Mouse (Mus musculus) forebrain, postnatal 0 days (tissue): ENCODE data around the gene Sstr2. TPM values are rescaled to one million over a fixed set of nuclear protein-coding genes. Genes with fewer than 3 reads are reported as not detected.

Experiments used
- ATAC-seq: fragments of 200-750 bp; cut with Nextera tagmentation; 2 replicates; pipeline ENCODE4 v1.8.0; 2017; ENCODE audit warnings: mild to moderate bottlenecking, moderate library complexity
- DNase-seq: peaks from one replicate; pipeline ENCODE4 v3.0.0-alpha.2; 2015
- H3K27ac ChIP-seq: fragments of 300-500 bp; sonication (generic); 2 replicates; pipeline ENCODE4 v1.5.1; 2014; ENCODE audit warnings: low read depth, mild to moderate bottlenecking, antibody characterized with exemption, low read length, moderate library complexity, mixed read lengths
- H3K27me3 ChIP-seq: fragments of 300-500 bp; sonication (generic); 2 replicates; pipeline ENCODE4 v1.6.1; 2014; ENCODE audit warnings: mild to moderate bottlenecking, low read length, mixed read lengths; ENCODE audit not compliant: insufficient read depth
- H3K36me3 ChIP-seq: fragments of 300-500 bp; sonication (generic); 2 replicates; pipeline ENCODE4 v1.6.1; 2014; ENCODE audit warnings: mild to moderate bottlenecking, moderate library complexity; ENCODE audit not compliant: insufficient read depth
- H3K4me1 ChIP-seq: fragments of 300-500 bp; sonication (generic); 2 replicates; pipeline ENCODE4 v1.6.1; 2014; ENCODE audit warnings: antibody characterized with exemption; ENCODE audit not compliant: insufficient read depth
- H3K4me2 ChIP-seq: fragments of 300-500 bp; sonication (generic); 2 replicates; pipeline ENCODE4 v1.6.1; 2014; ENCODE audit warnings: low read depth, mild to moderate bottlenecking, moderate library complexity
- H3K4me3 ChIP-seq: fragments of 300-500 bp; sonication (generic); 2 replicates; pipeline ENCODE4 v1.5.1; 2014; ENCODE audit warnings: low read depth, low read length, mixed read lengths
- H3K9ac ChIP-seq: fragments of 300-500 bp; sonication (generic); 2 replicates; pipeline ENCODE4 v1.6.1; 2014; ENCODE audit warnings: mild to moderate bottlenecking
- H3K9me3 ChIP-seq: fragments of 300-500 bp; sonication (generic); 2 replicates; pipeline ENCODE4 v1.6.1; 2016; ENCODE audit warnings: low read length
- CTCF ChIP-seq: sonication (generic); IDR thresholded peaks from 2 replicates; pipeline ENCODE4 v1.5.1; 2016; ENCODE audit warnings: antibody characterized with exemption, control low read depth, low read depth
- WGBS: fragments of 180-500 bp; shearing (Covaris S2); extraction: QIAGEN DNeasy Blood & Tissue Kit; methylation state at CpG from one replicate; pipeline ENCODE4 v1.1.7; 2014; 5-methylcytosine and 5-hydroxymethylcytosine counted together
- polyA plus RNA-seq: library from polyadenylated mRNA; unstranded; fragments of >200 nt; fragmentation: Nextera tagmentation; extraction: Ambion mirVana; gene quantifications from 2 replicates; pipeline ENCODE4 v1.2.1, GENCODE M21; 2015
- total RNA-seq: library from RNA; depleted of rRNA; stranded (reverse); fragments of >200 nt; gene quantifications from 2 replicates; pipeline ENCODE4 v1.2.3, GENCODE M21; 2014

The Sstr2 gene
- total and polyA plus RNA-seq, 2 experiments from 2014 or later = 27.1 to 32.2 TPM

DNA sequence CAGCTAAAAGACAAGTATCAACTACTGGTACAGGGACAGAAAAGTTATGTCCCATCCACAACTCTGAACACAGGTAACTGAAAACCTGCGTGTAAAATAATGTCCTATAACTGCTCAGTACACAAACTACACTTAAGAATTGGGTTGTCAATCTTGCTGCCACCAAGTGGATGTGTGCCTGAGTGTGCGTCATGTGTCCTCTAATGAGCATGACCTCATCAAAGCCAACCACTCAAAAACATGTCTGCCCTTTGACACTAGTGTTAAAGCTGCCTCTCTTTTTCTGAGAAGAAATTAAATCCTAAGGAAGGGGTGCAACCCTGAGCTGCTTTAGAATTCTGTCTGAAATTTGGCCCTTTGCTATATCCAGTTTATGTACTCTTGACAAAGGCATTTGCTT lies 45.1 kb downstream of the Sstr2 start:
- no peak overlapping the region for H3K4me3 ChIP-seq
- TF ChIP-seq CTCF = no peak
- no peak overlapping the region for H3K27ac ChIP-seq
- peaks cover 42% of the 10 kb centered on the region for H3K36me3 ChIP-seq
- ATAC-seq (no peak), DNase-seq (no peak)
- no peaks in the 10 kb centered on the region for H3K4me1 ChIP-seq
- H3K9ac ChIP-seq = no peak overlapping the region
- H3K4me2 ChIP-seq = no peak overlapping the region
- WGBS = 67% methylated on average over 2 of the region's 2 CpGs
- no peaks in the 10 kb centered on the region for H3K9me3 ChIP-seq
- no peaks in the 10 kb centered on the region for H3K27me3 ChIP-seq

DNA sequence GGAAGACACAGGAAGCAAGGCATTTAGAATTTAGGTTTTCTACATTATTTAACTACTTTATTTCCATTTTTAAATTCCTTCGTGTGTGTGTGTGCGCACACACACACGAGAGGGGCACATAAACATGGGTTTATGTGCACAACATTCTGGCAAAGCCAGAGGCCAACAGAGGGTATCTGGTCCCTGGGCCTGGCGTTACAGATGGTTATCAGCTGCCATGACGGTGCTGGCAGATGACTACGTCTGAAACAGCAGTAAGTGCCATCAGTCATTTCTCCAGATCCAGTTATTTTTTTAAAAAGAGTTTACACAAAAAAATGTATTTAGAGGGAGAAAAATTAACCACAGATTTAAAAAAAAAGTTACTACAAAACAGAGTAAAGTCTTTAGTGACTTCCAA lies 47.1 kb downstream of the Sstr2 start:
- no peak overlapping the region for H3K4me2 ChIP-seq
- H3K4me3 ChIP-seq = no peak overlapping the region
- DNase-seq = no peak
- no peak for ATAC-seq
- H3K9ac ChIP-seq = no peak overlapping the region
- no peak for TF ChIP-seq CTCF
- H3K27me3 ChIP-seq = no peaks in the 10 kb centered on the region
- WGBS = 64% methylated on average over 6 of the region's 6 CpGs
- no peaks in the 10 kb centered on the region for H3K9me3 ChIP-seq
- H3K4me1 ChIP-seq = no peaks in the 10 kb centered on the region
- no peak overlapping the region for H3K27ac ChIP-seq
- H3K36me3 ChIP-seq = peaks cover 31% of the 10 kb centered on the region

DNA sequence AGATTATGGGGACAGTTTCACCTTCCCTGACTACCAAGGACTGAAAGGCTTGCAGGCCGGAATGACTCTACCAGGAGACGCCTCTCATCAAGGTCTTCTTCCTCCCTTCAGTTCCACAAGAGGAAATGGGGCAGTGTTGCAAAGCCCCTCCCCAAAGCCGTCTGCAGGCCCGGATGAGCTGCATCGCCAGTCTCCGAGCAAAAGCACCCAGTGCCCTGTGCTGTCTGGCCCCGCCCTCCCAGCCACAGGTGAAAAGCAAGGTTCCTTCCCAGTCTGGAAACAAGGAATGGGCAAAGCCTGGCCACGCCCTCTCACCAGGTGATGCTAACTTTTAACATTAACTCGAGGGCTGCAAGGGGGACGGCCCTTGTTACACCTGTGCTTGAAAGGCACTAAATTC lies 47.5 kb downstream of the Sstr2 start:
- Histone ChIP-seq H3K36me3 (peaks cover 26% of the 10 kb centered on the region), H3K9me3 (no peaks in the 10 kb centered on the region), H3K4me1 (no peaks in the 10 kb centered on the region), H3K4me2 (no peak overlapping the region), H3K9ac (no peak overlapping the region), H3K27ac (no peak overlapping the region), H3K4me3 (no peak overlapping the region), H3K27me3 (no peaks in the 10 kb centered on the region)
- 68% methylated on average over 10 of the region's 10 CpGs for WGBS
- no peak for TF ChIP-seq CTCF
- ATAC-seq = no peak
- no peak for DNase-seq

DNA sequence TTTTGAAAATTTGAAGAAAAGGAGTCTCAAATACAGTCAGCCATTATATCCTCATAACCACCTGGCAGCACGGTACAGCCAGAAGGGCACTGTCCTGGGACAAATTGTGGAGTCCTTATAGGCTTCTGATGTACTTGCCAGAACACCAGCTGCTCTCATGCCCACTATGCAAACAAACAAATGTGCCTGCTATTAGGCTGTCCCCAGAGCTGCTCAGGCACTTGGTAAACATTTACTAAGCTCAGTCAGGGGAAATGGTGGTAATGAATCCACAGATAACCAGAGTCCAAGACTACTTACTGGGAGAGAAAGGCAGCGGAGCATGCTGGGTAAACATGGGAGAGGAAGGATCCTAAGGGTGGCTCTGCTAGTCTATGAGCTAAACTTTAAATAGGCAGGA lies 48.0 kb downstream of the Sstr2 start:
- 58% methylated on average over 2 of the region's 2 CpGs for WGBS
- no peak overlapping the region for H3K27ac ChIP-seq
- no peak for TF ChIP-seq CTCF
- no peaks in the 10 kb centered on the region for H3K4me1 ChIP-seq
- peaks cover 21% of the 10 kb centered on the region for H3K36me3 ChIP-seq
- no peaks in the 10 kb centered on the region for H3K27me3 ChIP-seq
- H3K9ac ChIP-seq = no peak overlapping the region
- no peak overlapping the region for H3K4me2 ChIP-seq
- DNase-seq (no peak), ATAC-seq (no peak)
- H3K4me3 ChIP-seq = no peak overlapping the region
- no peaks in the 10 kb centered on the region for H3K9me3 ChIP-seq

DNA sequence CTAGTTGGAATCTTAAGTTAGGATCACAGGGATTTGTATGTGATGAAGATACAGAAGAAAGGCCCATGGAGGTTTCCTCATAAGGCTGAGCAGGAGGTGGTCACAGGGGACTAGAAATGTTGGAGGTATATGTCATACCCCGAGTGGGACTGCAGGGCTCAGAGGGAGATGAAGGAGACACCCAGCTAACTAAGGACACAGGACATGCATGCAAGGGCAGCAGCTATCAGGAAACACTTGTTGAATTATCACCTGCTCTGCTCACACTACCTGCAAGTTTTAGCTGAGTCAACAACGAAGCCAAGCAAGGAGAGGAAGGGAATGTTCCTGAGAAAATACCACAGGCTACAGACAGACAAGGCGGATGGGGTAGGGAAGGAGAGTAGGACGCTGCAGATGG lies 48.6 kb downstream of the Sstr2 start:
- 88% methylated on average over 4 of the region's 4 CpGs for WGBS
- Histone ChIP-seq H3K27ac (no peak overlapping the region), H3K4me3 (no peak overlapping the region), H3K36me3 (peaks cover 17% of the 10 kb centered on the region), H3K4me2 (no peak overlapping the region), H3K9ac (no peak overlapping the region), H3K4me1 (no peaks in the 10 kb centered on the region), H3K9me3 (no peaks in the 10 kb centered on the region), H3K27me3 (no peaks in the 10 kb centered on the region)
- DNase-seq = no peak
- TF ChIP-seq CTCF = no peak
- no peak for ATAC-seq

DNA sequence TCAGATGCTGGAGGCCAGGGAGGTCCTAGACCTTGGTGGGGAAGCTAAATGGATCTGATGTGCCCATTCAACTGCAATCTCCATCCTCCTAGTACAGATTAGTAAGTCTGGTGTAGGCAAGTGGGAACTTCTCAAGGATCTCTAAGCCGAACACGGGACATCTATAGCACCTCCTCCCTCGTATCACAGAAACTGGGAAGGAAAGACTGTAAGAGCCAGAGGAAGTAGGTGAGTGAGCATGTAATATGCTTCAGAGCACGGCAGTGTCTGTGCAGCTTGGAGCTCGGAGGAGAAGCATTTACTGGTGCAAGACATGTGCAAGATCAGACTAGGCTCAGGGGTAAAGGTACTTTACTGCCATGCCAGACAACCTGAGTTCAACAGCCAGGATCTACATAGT lies 49.7 kb downstream of the Sstr2 start:
- TF ChIP-seq CTCF = no peak
- Histone ChIP-seq H3K27me3 (no peaks in the 10 kb centered on the region), H3K27ac (no peak overlapping the region), H3K36me3 (peaks cover 7% of the 10 kb centered on the region), H3K4me2 (no peak overlapping the region), H3K9me3 (no peaks in the 10 kb centered on the region), H3K4me3 (no peak overlapping the region), H3K9ac (no peak overlapping the region), H3K4me1 (no peaks in the 10 kb centered on the region)
- DNase-seq (no peak), ATAC-seq (no peak)
- WGBS = 91% methylated on average over 5 of the region's 5 CpGs

DNA sequence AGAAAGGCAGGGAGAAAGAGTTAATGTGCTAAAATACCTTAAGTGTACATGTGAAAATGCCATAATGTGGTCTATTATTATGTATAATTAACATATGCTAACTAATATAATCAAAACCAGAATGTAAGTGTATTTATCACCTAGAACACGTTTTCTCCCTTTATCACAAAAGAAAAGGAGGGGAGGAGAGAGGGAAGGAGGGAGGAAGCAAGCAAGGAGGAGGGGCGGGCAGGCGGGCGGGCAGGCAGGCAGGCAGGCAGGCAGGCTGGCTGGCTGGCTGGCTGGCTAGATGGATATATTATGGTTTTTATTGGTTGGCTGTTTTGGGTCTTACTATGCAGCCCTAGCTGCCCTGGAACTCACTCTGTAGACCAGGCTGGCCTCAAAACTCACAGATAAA lies 50.6 kb downstream of the Sstr2 start:
- TF ChIP-seq CTCF = no peak

DNA sequence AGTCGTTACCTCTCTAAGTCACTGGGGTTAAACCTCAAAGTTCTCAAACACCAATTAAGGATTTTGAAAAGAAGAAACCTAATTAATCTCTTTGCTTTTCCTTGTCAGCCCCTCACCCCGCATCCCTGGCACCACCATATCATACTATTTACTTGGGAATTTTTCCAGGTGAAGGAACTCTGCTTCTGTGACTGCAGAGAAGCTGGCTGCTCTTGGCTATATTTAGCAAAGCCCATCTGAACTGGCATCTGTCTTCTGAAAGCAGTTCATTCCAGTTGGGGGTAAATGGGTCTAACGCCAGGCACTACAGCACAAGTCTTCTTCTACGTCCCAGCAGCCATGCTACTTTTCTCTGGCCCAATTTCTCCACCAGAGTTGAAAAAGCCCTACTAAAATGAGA lies 54.5 kb downstream of the Sstr2 start:
- DNase-seq = peak; percentile 26

More for the DNA sequence above, 50.6 kb downstream of the Sstr2 start:
- WGBS = 60% methylated on average over 4 of the region's 4 CpGs
- no peak for DNase-seq
- no peak overlapping the region for H3K27ac ChIP-seq
- no peak overlapping the region for H3K9ac ChIP-seq
- no peaks in the 10 kb centered on the region for H3K9me3 ChIP-seq
- H3K27me3 ChIP-seq = no peaks in the 10 kb centered on the region
- ATAC-seq = no peak
- no peak overlapping the region for H3K4me3 ChIP-seq
- H3K4me1 ChIP-seq = no peaks in the 10 kb centered on the region
- peaks cover 5% of the 10 kb centered on the region; the same call in 1 of the 2 replicates for H3K36me3 ChIP-seq
- no peak overlapping the region for H3K4me2 ChIP-seq

More for the DNA sequence above, 54.5 kb downstream of the Sstr2 start:
- 69% methylated on average over 4 of the region's 4 CpGs for WGBS
- Histone ChIP-seq H3K4me1 (no peaks in the 10 kb centered on the region), H3K4me2 (no peak overlapping the region), H3K36me3 (peaks cover 15% of the 10 kb centered on the region), H3K27me3 (no peaks in the 10 kb centered on the region), H3K4me3 (no peak overlapping the region), H3K9me3 (no peaks in the 10 kb centered on the region), H3K27ac (no peak overlapping the region), H3K9ac (no peak overlapping the region)
- ATAC-seq = no peak
- no peak for TF ChIP-seq CTCF
